Comparison of ENCODE assay signal across 8 mouse cellular contexts in genomic region chr2:179872724-179873123, GRCm38 (mm10).
DNase-seq lines count a peak whose midpoint lies in the region; ATAC-seq and TF ChIP-seq lines count a peak whose summit lies in the region.

No protein-coding gene starts in this region.

- no peak for ATAC-seq in intestine, embryonic 14.5 days (replicated peaks; ENCODE audit: low FRiP score, low TSS enrichment, low read depth)
- ATAC-seq in intestine, embryonic 15.5 days, result no peak
- peak; percentile 41; the same call in 1 of the 2 replicates for ATAC-seq in midbrain, embryonic 14.5 days (ENCODE audit: low FRiP score, low TSS enrichment)
- ATAC-seq in CD4-positive, CD25-positive, alpha-beta regulatory T cell, adult 4 months, result no peak

- H3K9ac ChIP-seq in intestine, embryonic 14.5 days (ENCODE audit: low read length), result no peak overlapping the region
- no peak overlapping the region for H3K9ac ChIP-seq in intestine, embryonic 15.5 days
- H3K9ac ChIP-seq in ES-E14 (ENCODE audit: insufficient read depth, low read depth, low read length, poor library complexity, severe bottlenecking), result no peak overlapping the region
- H3K9ac ChIP-seq in midbrain, embryonic 14.5 days (replicated peaks; ENCODE audit: low read length), result no peak overlapping the region

- H3K27me3 ChIP-seq in intestine, embryonic 14.5 days (replicated peaks; ENCODE audit: control insufficient read depth, insufficient read depth, low read length), result no peaks in the 10 kb centered on the region
- H3K27me3 ChIP-seq in intestine, embryonic 15.5 days (replicated peaks), result no peaks in the 10 kb centered on the region; the same call in 1 of the 2 replicates
- no peaks in the 10 kb centered on the region for H3K27me3 ChIP-seq in kidney, adult 2 months (replicated peaks; ENCODE audit: control insufficient read depth, insufficient read depth, low read length)
- no peaks in the 10 kb centered on the region for H3K27me3 ChIP-seq in midbrain, embryonic 14.5 days (ENCODE audit: control insufficient read depth, insufficient read depth, low read length)

- no peak overlapping the region for H3K27ac ChIP-seq in intestine, embryonic 14.5 days (ENCODE audit: low read depth)
- no peak overlapping the region for H3K27ac ChIP-seq in intestine, embryonic 15.5 days
- no peak overlapping the region for H3K27ac ChIP-seq in ES-E14 (ENCODE audit: insufficient read depth, low read depth, low read length, poor library complexity, severe bottlenecking)
- no peak overlapping the region for H3K27ac ChIP-seq in kidney, adult 2 months (ENCODE audit: insufficient read depth, low read depth, low read length)
- no peak overlapping the region for H3K27ac ChIP-seq in midbrain, embryonic 14.5 days (replicated peaks; ENCODE audit: low read depth, low read length)

- no peaks in the 10 kb centered on the region for H3K9me3 ChIP-seq in intestine, embryonic 14.5 days (ENCODE audit: control insufficient read depth, low read length)
- no peaks in the 10 kb centered on the region for H3K9me3 ChIP-seq in intestine, embryonic 15.5 days
- no peaks in the 10 kb centered on the region for H3K9me3 ChIP-seq in ES-E14 (ENCODE audit: control insufficient read depth, insufficient read depth, low read depth, low read length)
- no peaks in the 10 kb centered on the region for H3K9me3 ChIP-seq in midbrain, embryonic 14.5 days (ENCODE audit: control insufficient read depth, low read length)

- no peak for TF ChIP-seq POLR2A in brain, embryonic 14.5 days (IDR thresholded peaks at IDR 0.05; ENCODE audit: borderline replicate concordance, extremely low read depth, insufficient read depth, insufficient read length, poor library complexity, severe bottlenecking)
- no peak for TF ChIP-seq POLR2A in kidney, adult 2 months (IDR thresholded peaks at IDR 0.05; ENCODE audit: low read depth, low read length)

- in situ Hi-C loops in ES-E14 (cut with MboI; ENCODE audit: low sequenced_read_pairs in 2 of 2, unreplicated experiment in 2 of 2), result no loop called here

- DNase-seq in intestine, embryonic 14.5 days (ENCODE audit: low spot score), result peak; percentile 65
- DNase-seq in ES-E14 (ENCODE audit: low read depth, low spot score), result no peak
- DNase-seq in brain, embryonic 14.5 days (ENCODE audit: low read depth), result peak; percentile 87
- peak; percentile 21 for DNase-seq in kidney, adult 2 months
- peak; percentile 84 for DNase-seq in midbrain, embryonic 14.5 days
- no peak for DNase-seq in natural killer cell, adult 2 months (ENCODE audit: low spot score in 2 of 2)

- no peak overlapping the region for H3K4me2 ChIP-seq in intestine, embryonic 14.5 days (ENCODE audit: low read length)
- H3K4me2 ChIP-seq in intestine, embryonic 15.5 days (replicated peaks), result no peak overlapping the region
- H3K4me2 ChIP-seq in midbrain, embryonic 14.5 days (ENCODE audit: low read length), result no peak overlapping the region

- WGBS in intestine, embryonic 14.5 days, result 65% methylated on average over 5 of the region's 5 CpGs
- WGBS in intestine, embryonic 15.5 days, result 67% methylated on average over 5 of the region's 5 CpGs
- 64% methylated on average over 5 of the region's 5 CpGs for WGBS in kidney, adult 2 months
- 67% methylated on average over 5 of the region's 5 CpGs for WGBS in midbrain, embryonic 14.5 days

- H3K4me1 ChIP-seq in intestine, embryonic 14.5 days (replicated peaks; ENCODE audit: control insufficient read depth, insufficient read depth, low read length), result no peaks in the 10 kb centered on the region
- no peaks in the 10 kb centered on the region for H3K4me1 ChIP-seq in intestine, embryonic 15.5 days (replicated peaks)
- peaks cover 0 to 3% of the 10 kb centered on the region in 2 experiments; a peak in 1 of 4 replicates for H3K4me1 ChIP-seq in ES-E14 (ENCODE audit: control insufficient read depth in 2 of 2, insufficient read depth in 2 of 2, low read length in 2 of 2, poor library complexity in 1 of 2)
- H3K4me1 ChIP-seq in kidney, adult 2 months (ENCODE audit: control insufficient read depth, insufficient read depth, low read length), result no peaks in the 10 kb centered on the region
- H3K4me1 ChIP-seq in midbrain, embryonic 14.5 days (ENCODE audit: control insufficient read depth, insufficient read depth, low read length), result peaks cover 7% of the 10 kb centered on the region

- no peaks in the 10 kb centered on the region for H3K36me3 ChIP-seq in intestine, embryonic 14.5 days (ENCODE audit: control insufficient read depth, insufficient read depth, low read length)
- no peaks in the 10 kb centered on the region for H3K36me3 ChIP-seq in intestine, embryonic 15.5 days
- no peaks in the 10 kb centered on the region for H3K36me3 ChIP-seq in ES-E14 (ENCODE audit: control insufficient read depth, insufficient read depth, low read length, poor library complexity, severe bottlenecking)
- no peaks in the 10 kb centered on the region for H3K36me3 ChIP-seq in kidney, adult 2 months (ENCODE audit: control insufficient read depth, insufficient read depth, low read length)
- H3K36me3 ChIP-seq in midbrain, embryonic 14.5 days (ENCODE audit: control insufficient read depth, insufficient read depth, low read length), result 0 out of 2 replicates have a peak, but pooled peaks cover 2% of the 10 kb centered on the region

- TF ChIP-seq CTCF in brain, embryonic 14.5 days (IDR thresholded peaks at IDR 0.05; ENCODE audit: borderline replicate concordance, extremely low read depth, insufficient read depth, insufficient read length), result peak; percentile 76; the same call in 1 of the 2 replicates
- no peak; the same call in 1 of the 2 replicates for TF ChIP-seq CTCF in kidney, adult 2 months (conservative IDR thresholded peaks at IDR 0.05; ENCODE audit: insufficient read depth, insufficient read length, low read depth, low read length)

- H3K4me3 ChIP-seq in intestine, embryonic 14.5 days (ENCODE audit: low read depth, low read length), result no peak overlapping the region
- H3K4me3 ChIP-seq in intestine, embryonic 15.5 days (replicated peaks), result no peak overlapping the region
- no peak overlapping the region for H3K4me3 ChIP-seq in ES-E14 (ENCODE audit: insufficient read depth in 1 of 2, low read depth in 1 of 2, low read length in 2 of 2, poor library complexity in 1 of 2, severe bottlenecking in 1 of 2)
- no peak overlapping the region for H3K4me3 ChIP-seq in kidney, adult 2 months (ENCODE audit: insufficient read depth, low read depth, low read length)
- no peak overlapping the region for H3K4me3 ChIP-seq in midbrain, embryonic 14.5 days (replicated peaks; ENCODE audit: low read depth, low read length)

TF ChIP-seq in ES-E14, 5 proteins besides CTCF, POLR2A, EP300 and RAD21:
- TF ChIP-seq HCFC1 (IDR thresholded peaks at IDR 0.05; ENCODE audit: borderline replicate concordance, insufficient read depth, low read length), result no peak
- TF ChIP-seq ZC3H11A (IDR thresholded peaks at IDR 0.05; ENCODE audit: borderline replicate concordance, low read depth, low read length), result 0 out of 2 replicates have a peak, but pooled peaks have one; percentile 13
TF ChIP-seq in ES-E14: peak in this region for 1.

Comparison
In these comparisons a context has a peak if more than half of its experiments do, and no peak if none do; other contexts are left out.
1. DNase-seq: peak in intestine, embryonic 14.5 days (single experiment), brain, embryonic 14.5 days (single experiment), kidney, adult 2 months (single experiment) and midbrain, embryonic 14.5 days (single experiment); none in ES-E14 (single experiment) and natural killer cell, adult 2 months (0 of 2).